Mouse (Mus musculus): Measurements from ENCODE around the gene Sp6.

Gene Sp6

GRCm38 (mm10) chr11:96982355-96982754, 30.8 kb upstream of the Sp6 start:
- DNase-seq (ENCODE audit: low spot score in 2 of 2) = peak; percentile 64 to 82

- no peak for DNase-seq (ENCODE audit: low spot score in 2 of 2)
Measured at GRCm38 (mm10) chr11:96982859-96983258, 30.3 kb upstream of the Sp6 start, which contains the start of gene Sp2. Gene Sp2, minus strand, starts transcription at chr11:96982959.

- no peak for DNase-seq (ENCODE audit: low spot score in 2 of 2)
Measured at GRCm38 (mm10) chr11:96984903-96985302, 28.3 kb upstream of the Sp6 start.

GRCm38 (mm10) chr11:96986463-96986862, 26.7 kb upstream of the Sp6 start:
- no peak for DNase-seq (ENCODE audit: low spot score in 2 of 2)

GRCm38 (mm10) chr11:96987873-96988655, 25.1 kb upstream of the Sp6 start:
- DNase-seq (ENCODE audit: low spot score in 2 of 2) = no peak

- no peak for DNase-seq (ENCODE audit: low spot score in 2 of 2)
Measured at GRCm38 (mm10) chr11:96991501-96991900, 21.7 kb upstream of the Sp6 start.

- DNase-seq (ENCODE audit: low spot score in 2 of 2) = no peak
Measured at GRCm38 (mm10) chr11:96992722-96993311, 20.4 kb upstream of the Sp6 start.

GRCm38 (mm10) chr11:96995031-96995430, 18.2 kb upstream of the Sp6 start:
- DNase-seq (ENCODE audit: low spot score in 2 of 2) = no peak

- no peak for DNase-seq (ENCODE audit: low spot score in 2 of 2)
Measured at GRCm38 (mm10) chr11:96995836-96996772, 17.1 kb upstream of the Sp6 start.

GRCm38 (mm10) chr11:96996773-96997379, 16.3 kb upstream of the Sp6 start:
- DNase-seq (ENCODE audit: low spot score in 2 of 2) = no peak

GRCm38 (mm10) chr11:96997380-96997956, 15.7 kb upstream of the Sp6 start:
- no peak for DNase-seq (ENCODE audit: low spot score in 2 of 2)

- no peak for DNase-seq (ENCODE audit: low spot score in 2 of 2)
Measured at GRCm38 (mm10) chr11:97003170-97003569, 10.0 kb upstream of the Sp6 start.

GRCm38 (mm10) chr11:97007093-97007794, 6.0 kb upstream of the Sp6 start:
- DNase-seq (ENCODE audit: low spot score in 2 of 2) = no peak

- DNase-seq (ENCODE audit: low spot score in 2 of 2) = no peak
Measured at GRCm38 (mm10) chr11:97009198-97009790, 3.9 kb upstream of the Sp6 start.

GRCm38 (mm10) chr11:97017696-97018582, 4.7 kb downstream of the Sp6 start:
- DNase-seq (ENCODE audit: low spot score in 2 of 2) = no peak

GRCm38 (mm10) chr11:97018583-97019344, 5.6 kb downstream of the Sp6 start:
- DNase-seq (ENCODE audit: low spot score in 2 of 2) = no peak

- DNase-seq (ENCODE audit: low spot score in 2 of 2) = no peak
Measured at GRCm38 (mm10) chr11:97019345-97019708, 6.1 kb downstream of the Sp6 start.

- DNase-seq (ENCODE audit: low spot score in 2 of 2) = no peak
Measured at GRCm38 (mm10) chr11:97021121-97021765, 8.0 kb downstream of the Sp6 start.

Measured in cerebellum, postnatal 4 days (tissue).